Mouse (Mus musculus) small intestine, adult 2 months (tissue): ENCODE measurements at regions not wholly inside any gene's neighbourhood (a gene's known extent, or its start where the extent isn't known, plus 50 kb on each side); places are given as distances from the start of the nearest gene placed in this dataset.

Experiments used
- CTCF ChIP-seq: fragments of 200-500 bp; IDR thresholded peaks from 2 replicates; pipeline ENCODE4 v1.5.1; 2012; ENCODE audit warnings: low read depth, mild to moderate bottlenecking, control low read depth, inconsistent platforms, low read length, moderate library complexity, mixed read lengths; ENCODE audit not compliant: insufficient replicate concordance, insufficient read length; ENCODE audit errors: extremely low read depth
- POLR2A ChIP-seq: fragments of 200-500 bp; IDR thresholded peaks from 2 replicates; pipeline ENCODE4 v1.6.1; 2012; ENCODE audit warnings: low read depth, mild to moderate bottlenecking, control low read depth, inconsistent platforms, low read length, moderate library complexity

GRCm38 (mm10) chr8:26324606-26325005, 205.3 kb downstream of the Gm45692 start:
- TF ChIP-seq POLR2A (no peak), CTCF (no peak)
